Mouse (Mus musculus) megakaryocyte, embryonic 14.5 days (primary cell): ENCODE data around the gene Otogl. TPM values are rescaled to one million over a fixed set of nuclear protein-coding genes. Genes with fewer than 3 reads are reported as not detected.
"Not testable (repeated sequence)": the region's sequence is repeated elsewhere in the genome, so short reads cannot be mapped to it uniquely, and the experiment has no call there.

Source experiments
- H3K27me3 ChIP-seq: replicated peaks from 2 replicates; pipeline ENCODE3; 2012; ENCODE audit warnings: inconsistent platforms
- H3K36me3 ChIP-seq: replicated peaks from 2 replicates; pipeline ENCODE3; 2012; ENCODE audit warnings: low read length, inconsistent platforms, mixed read lengths
- H3K4me1 ChIP-seq: 2 replicates; pipeline ENCODE4 v1.6.1; 2012; ENCODE audit warnings: inconsistent platforms
- H3K4me3 ChIP-seq: replicated peaks from 2 replicates; pipeline ENCODE3; 2012; ENCODE audit warnings: moderate library complexity, mild to moderate bottlenecking, inconsistent platforms
- H3K9me3 ChIP-seq: 2 replicates; pipeline ENCODE4 v1.6.1; 2012; ENCODE audit warnings: inconsistent platforms
- FLI1 ChIP-seq: IDR thresholded peaks from 2 replicates; pipeline ENCODE4 v1.6.1; 2012; ENCODE audit warnings: low read length, inconsistent platforms, mixed read lengths
- GATA1 ChIP-seq: IDR thresholded peaks from 3 replicates; pipeline ENCODE4 v1.6.1; 2012; ENCODE audit warnings: mixed read lengths, low read length, inconsistent platforms, borderline replicate concordance
- polyA plus RNA-seq: library from polyadenylated mRNA; stranded (reverse); fragments of >175 nt; gene quantifications from 2 replicates; pipeline ENCODE4 v1.2.3, GENCODE M21; 2012; ENCODE audit warnings: low replicate concordance; ENCODE audit not compliant: insufficient read depth

The Otogl gene
- polyA plus RNA-seq, 1 experiment, result not detected

DNA sequence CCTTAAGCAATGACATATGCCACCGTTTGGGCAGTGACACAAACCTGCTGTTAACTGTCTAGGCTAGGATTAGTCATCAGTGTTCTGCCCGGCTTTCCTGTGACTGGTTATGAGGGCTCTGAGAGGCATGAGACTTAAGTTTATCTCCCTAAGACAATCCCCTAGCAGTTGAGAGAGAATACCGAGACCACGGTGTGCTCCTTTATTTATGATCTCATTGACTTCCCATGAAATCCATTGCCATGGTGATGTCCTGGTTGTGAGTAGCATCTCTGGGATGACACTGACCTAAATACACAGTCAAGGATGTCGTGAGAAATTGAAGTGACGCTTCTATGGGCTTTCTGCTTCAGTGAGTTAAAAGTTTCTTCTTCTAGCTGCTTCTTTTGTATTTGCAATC lies 82.8 kb downstream of the Otogl start:
- Histone ChIP-seq H3K4me1 (no peaks in the 10 kb centered on the region), H3K36me3 (no peaks in the 10 kb centered on the region), H3K9me3 (no peaks in the 10 kb centered on the region), H3K4me3 (no peak overlapping the region), H3K27me3 (no peaks in the 10 kb centered on the region)
- TF ChIP-seq FLI1, result no peak
- TF ChIP-seq GATA1, result no peak

DNA sequence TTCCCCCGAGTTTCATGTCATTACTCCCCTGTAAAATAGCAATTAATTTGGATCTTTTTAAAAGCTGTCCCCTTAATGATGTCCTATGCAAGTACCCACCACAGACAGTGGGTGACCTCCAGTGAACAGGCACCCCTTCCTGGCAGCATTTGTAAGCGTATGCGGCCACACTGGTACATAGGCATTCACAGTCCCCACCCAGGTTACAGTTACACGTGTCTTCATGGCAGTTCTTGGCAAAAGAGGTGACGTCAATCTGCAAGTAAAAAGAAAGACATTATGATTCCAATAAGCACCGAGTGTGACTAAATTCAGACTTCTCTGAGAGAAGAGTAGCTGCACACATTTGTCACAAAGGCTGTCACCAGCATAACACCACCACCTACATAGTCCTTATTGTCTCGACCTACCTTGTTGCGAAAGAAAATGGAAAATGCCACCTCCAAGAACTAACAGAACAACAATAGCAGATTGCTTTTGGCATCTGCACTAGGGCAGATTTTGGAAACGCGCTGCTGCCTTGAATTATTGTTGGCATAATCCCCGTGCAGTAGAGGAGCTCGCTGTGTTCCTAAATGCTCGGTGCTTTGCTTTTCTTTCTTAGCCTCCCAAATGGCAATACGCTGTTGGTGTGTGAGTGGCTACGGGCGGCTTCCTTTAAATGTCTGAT lies 98.0 kb downstream of the Otogl start:
- Histone ChIP-seq H3K9me3 (no peaks in the 10 kb centered on the region), H3K27me3 (no peaks in the 10 kb centered on the region), H3K36me3 (no peaks in the 10 kb centered on the region), H3K4me3 (no peak overlapping the region), H3K4me1 (no peaks in the 10 kb centered on the region)
- TF ChIP-seq GATA1 (no peak), FLI1 (no peak)

DNA sequence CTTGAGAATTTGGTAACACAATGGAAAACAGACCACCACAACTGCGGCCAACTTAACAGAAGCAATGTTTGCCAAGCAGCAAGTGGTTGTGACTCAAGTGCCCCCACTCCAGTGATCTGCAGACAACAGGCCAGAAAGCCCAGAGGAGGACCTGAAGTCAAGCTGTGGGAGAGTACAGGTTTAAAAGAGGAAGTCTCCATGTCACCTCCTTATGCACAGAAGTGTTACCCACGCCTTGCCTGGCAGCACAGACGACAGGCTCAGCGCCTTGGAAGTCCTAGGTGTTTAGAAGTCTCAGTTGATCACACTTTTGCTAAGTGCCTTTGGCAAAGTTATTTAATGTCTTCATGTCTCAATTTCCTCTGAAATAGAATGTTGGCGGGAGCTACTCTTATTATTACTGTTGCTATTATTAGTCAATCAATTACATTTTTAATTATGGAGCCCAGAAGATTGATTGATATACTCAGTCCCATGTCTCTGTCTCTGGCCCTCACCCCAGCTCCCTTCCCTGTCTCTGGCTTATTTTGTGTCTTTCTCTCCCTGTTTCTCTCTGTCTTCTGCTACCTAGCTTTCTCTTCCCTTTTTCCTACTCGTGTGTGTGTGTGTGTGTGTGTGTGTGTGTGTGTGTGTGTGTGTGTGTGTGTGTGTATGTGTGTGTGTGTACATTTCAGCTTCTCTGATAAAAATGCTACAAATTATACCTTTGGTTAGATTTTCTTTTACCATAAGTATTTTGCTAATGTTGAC lies 101.1 kb downstream of the Otogl start:
- TF ChIP-seq GATA1 (no peak), FLI1 (no peak)
- no peaks in the 10 kb centered on the region for H3K27me3 ChIP-seq
- no peaks in the 10 kb centered on the region for H3K4me1 ChIP-seq
- H3K4me3 ChIP-seq, result no peak overlapping the region
- H3K36me3 ChIP-seq, result no peaks in the 10 kb centered on the region
- no peaks in the 10 kb centered on the region for H3K9me3 ChIP-seq

DNA sequence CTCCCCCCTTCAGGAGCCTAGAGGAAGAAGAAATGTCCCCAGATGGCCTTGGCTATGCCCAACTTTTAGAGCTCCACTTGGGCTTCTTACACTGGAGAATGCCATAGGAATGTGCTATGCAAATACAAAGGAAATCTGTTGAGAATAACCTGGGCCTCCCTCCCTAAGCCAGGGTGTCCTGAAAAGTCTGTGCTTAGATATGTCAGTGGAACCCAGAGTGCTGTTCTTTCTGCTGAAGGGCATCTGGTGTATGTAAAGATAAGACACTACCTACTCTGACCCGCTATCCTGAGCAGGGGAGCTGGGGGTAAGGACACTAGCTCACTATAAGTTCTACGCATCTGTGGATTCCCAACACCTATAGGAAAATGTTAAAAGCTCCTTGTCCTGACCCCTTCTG lies 106.7 kb downstream of the Otogl start:
- no peaks in the 10 kb centered on the region for H3K27me3 ChIP-seq
- H3K9me3 ChIP-seq, result no peaks in the 10 kb centered on the region
- TF ChIP-seq FLI1 (no peak), GATA1 (no peak)
- H3K4me3 ChIP-seq, result no peak overlapping the region
- no peaks in the 10 kb centered on the region for H3K4me1 ChIP-seq
- H3K36me3 ChIP-seq, result no peaks in the 10 kb centered on the region

DNA sequence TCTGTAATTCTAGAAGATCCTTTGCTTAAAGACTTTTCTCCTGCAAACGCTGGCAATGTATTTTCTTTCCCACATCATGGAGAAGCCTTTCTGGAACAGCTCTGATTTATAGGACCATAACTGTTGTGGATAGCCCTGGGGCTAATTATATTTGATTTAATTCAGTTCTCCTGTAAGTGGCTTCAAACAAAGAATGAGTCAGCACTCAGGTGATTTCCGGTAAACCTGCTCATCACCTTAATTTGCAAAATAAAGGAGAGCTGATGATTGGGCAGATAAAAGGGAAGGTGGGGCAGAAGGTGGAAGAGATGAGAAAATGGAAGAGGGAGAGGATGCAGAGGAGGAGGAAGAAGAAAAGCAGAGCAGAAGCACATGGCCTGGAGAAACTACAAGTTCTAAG lies 107.6 kb downstream of the Otogl start:
- H3K27me3 ChIP-seq, H3K4me3 ChIP-seq, H3K9me3 ChIP-seq, H3K36me3 ChIP-seq, H3K4me1 ChIP-seq: not testable (repeated sequence)

DNA sequence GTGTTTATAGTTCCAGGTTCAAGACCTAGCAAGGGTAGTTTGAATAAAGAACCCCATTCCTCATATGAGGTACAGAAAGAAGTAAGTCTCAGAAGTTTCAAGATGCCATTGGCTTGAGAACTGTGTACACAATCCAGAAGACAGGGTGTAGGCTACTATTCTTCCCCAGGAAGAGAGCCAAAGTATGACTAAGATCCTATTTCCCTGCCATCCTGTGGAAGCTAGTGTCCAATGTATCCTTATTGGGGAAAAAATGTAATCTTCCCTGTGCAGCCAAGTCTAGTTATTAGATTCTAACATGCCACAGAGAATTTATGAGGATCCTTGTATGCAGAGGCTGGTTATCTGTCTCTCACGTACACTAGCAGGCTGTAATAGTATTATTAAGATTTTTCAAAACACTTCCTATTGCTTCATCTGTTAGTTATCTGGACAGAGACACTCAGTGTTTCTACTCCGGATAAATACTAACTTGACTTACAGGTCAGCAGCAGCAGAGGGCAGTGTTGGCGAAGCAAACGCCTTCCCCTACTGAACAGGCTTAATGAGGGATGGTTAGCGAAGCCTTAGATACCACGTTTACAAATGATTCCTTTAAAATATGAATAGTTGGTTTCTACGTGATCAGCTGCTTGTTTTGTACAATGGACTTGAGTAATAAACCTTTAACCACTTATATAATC lies 112.1 kb downstream of the Otogl start:
- Histone ChIP-seq H3K27me3 (no peaks in the 10 kb centered on the region), H3K4me3 (no peak overlapping the region)
- TF ChIP-seq FLI1 (no peak), GATA1 (no peak)

DNA sequence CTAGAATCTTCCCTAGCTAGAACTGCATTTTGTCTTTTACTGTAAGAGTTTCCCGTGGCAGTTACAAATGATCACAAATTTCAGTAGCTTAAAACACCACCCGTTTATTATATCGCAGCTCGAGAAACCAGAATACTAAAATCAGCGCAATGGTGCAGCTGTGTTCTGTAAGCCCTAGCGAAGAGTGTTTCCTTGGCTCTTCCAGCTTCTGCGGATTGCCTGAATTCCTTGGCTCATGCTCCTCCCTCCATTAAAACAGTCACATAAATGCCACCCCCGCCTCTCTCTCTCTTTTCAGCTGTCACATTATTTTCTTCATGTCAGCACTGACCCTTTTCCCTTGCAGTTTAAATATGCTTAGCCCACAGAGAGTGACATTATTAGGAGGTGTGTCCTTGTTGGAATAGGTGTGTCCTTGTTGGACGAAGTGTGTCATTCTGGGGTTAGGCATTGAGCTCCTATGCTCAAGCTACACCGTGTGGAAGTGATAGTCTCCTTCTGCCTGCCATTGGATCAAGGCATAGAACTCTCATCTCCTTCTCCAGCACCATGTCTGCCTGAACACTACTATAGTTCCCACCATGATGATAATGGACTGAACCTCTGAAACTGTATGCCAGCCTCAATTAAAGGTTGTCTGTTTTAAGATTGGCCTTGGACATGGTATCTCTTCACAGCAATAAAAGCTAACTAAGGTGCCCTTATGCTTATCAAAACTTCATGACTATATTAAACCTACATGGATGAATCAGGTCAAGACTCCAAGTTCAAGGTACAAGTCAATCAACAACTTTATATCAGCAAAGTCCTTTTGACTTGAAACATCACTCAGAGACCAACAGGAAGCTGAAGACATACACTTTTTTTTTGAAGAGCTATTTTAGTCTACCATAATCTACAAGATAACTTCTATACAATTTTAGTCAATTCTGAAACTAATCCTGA lies 116.8 kb downstream of the Otogl start:
- H3K27me3 ChIP-seq, result no peaks in the 10 kb centered on the region
- H3K4me1 ChIP-seq, result peaks cover 8% of the 10 kb centered on the region; the same call in 1 of the 2 replicates
- H3K4me3 ChIP-seq, result no peak overlapping the region
- no peaks in the 10 kb centered on the region for H3K36me3 ChIP-seq
- TF ChIP-seq GATA1 (no peak), FLI1 (no peak)
- no peaks in the 10 kb centered on the region for H3K9me3 ChIP-seq

More for the DNA sequence above, 112.1 kb downstream of the Otogl start:
- H3K4me1 ChIP-seq, result peaks cover 8% of the 10 kb centered on the region; the same call in 1 of the 2 replicates
- H3K9me3 ChIP-seq, result no peaks in the 10 kb centered on the region
- no peaks in the 10 kb centered on the region for H3K36me3 ChIP-seq

DNA sequence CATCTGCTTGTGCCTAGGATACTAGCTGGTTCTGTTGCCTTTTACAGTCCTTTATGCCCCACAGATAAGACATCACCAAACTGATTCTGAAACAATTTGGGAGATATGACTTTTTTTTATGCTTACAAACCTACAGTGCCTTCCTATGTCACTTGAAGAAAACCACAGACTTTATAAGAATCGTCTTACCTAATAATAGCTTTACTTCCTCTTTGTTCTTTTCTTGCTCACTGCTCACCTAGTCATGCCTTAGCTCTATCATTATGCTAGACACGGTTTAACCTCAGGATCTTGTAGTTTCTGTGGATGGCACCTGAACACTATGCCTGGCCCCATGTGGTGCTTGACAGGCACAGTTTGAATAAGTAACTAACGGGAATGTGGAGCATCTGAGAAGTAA lies 119.4 kb downstream of the Otogl start:
- H3K9me3 ChIP-seq, result no peaks in the 10 kb centered on the region
- H3K36me3 ChIP-seq, result no peaks in the 10 kb centered on the region
- no peak overlapping the region for H3K4me3 ChIP-seq
- no peak for TF ChIP-seq FLI1
- TF ChIP-seq GATA1, result no peak
- H3K4me1 ChIP-seq, result no peaks in the 10 kb centered on the region
- no peaks in the 10 kb centered on the region for H3K27me3 ChIP-seq

DNA sequence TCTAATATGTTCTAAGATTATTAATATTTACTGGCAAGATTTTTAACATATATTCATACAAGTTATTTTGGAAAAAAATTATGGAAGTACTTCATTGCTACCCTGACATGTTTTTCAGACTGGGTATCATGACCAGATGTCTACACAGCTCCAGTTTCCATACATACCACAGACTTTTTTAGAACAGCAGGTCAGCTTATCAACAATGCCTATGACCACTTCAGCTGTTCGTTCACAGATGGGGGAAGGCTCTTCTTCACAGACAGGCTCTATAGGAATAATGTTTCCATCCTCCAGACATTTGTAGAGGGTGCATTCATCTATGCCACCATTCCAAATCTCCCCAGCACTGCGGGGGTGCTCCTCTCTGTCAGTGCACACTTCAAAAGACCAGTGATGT lies 132.4 kb downstream of the Otogl start:
- H3K36me3 ChIP-seq, result no peaks in the 10 kb centered on the region
- no peaks in the 10 kb centered on the region for H3K9me3 ChIP-seq
- no peaks in the 10 kb centered on the region for H3K4me1 ChIP-seq
- no peak overlapping the region for H3K4me3 ChIP-seq
- H3K27me3 ChIP-seq, result no peaks in the 10 kb centered on the region
- no peak for TF ChIP-seq GATA1
- TF ChIP-seq FLI1, result no peak
